Mouse (Mus musculus) brain, embryonic 14.5 days (tissue): ENCODE measurements at regions not wholly inside any gene's neighbourhood (a gene's known extent, or its start where the extent isn't known, plus 50 kb on each side); places are given as distances from the start of the nearest gene placed in this dataset.

Source experiments
- DNase-seq: peaks from one replicate; pipeline ENCODE4 v3.0.0-alpha.2; 2011; ENCODE audit warnings: low read depth
- CTCF ChIP-seq: fragments of 200-500 bp; IDR thresholded peaks from 2 replicates; pipeline ENCODE4 v1.5.1; 2012; ENCODE audit warnings: inconsistent platforms, mild to moderate bottlenecking, moderate library complexity, borderline replicate concordance; ENCODE audit not compliant: insufficient read depth, insufficient read length; ENCODE audit errors: extremely low read depth
- POLR2A ChIP-seq: fragments of 200-500 bp; IDR thresholded peaks from 2 replicates; pipeline ENCODE4 v1.6.1; 2012; ENCODE audit warnings: mild to moderate bottlenecking, inconsistent platforms, borderline replicate concordance; ENCODE audit not compliant: poor library complexity, insufficient read depth, insufficient read length, severe bottlenecking; ENCODE audit errors: extremely low read depth

- DNase-seq, result peak; percentile 44
- TF ChIP-seq POLR2A (no peak), CTCF (no peak)
Measured at GRCm38 (mm10) chr4:33716475-33717117, 207.8 kb upstream of the Cnr1 start.

- no peak for DNase-seq
- TF ChIP-seq CTCF, result no peak
- no peak for TF ChIP-seq POLR2A
Measured at GRCm38 (mm10) chr4:33720972-33721371, 203.4 kb upstream of the Cnr1 start.

- no peak for DNase-seq
- TF ChIP-seq POLR2A (no peak), CTCF (no peak)
Measured at GRCm38 (mm10) chr4:33721971-33722370, 202.4 kb upstream of the Cnr1 start.

- DNase-seq, result peak; percentile 67
Measured at GRCm38 (mm10) chr4:33731837-33732236, 192.6 kb upstream of the Cnr1 start.

GRCm38 (mm10) chr4:33734923-33735322 is 189.5 kb upstream of the Cnr1 start:
- TF ChIP-seq POLR2A, result no peak
- no peak for TF ChIP-seq CTCF
- DNase-seq, result peak; percentile 62

More at GRCm38 (mm10) chr4:33731837-33732236, 192.6 kb upstream of the Cnr1 start:
- no peak for TF ChIP-seq CTCF
- no peak for TF ChIP-seq POLR2A

GRCm38 (mm10) chr4:33735442-33735966 is 188.9 kb upstream of the Cnr1 start:
- DNase-seq, result peak; percentile 71
- TF ChIP-seq CTCF (no peak), POLR2A (no peak)

GRCm38 (mm10) chr4:33736061-33736701 is 188.2 kb upstream of the Cnr1 start:
- no peak for TF ChIP-seq POLR2A
- TF ChIP-seq CTCF, result no peak
- peak; percentile 90 for DNase-seq

GRCm38 (mm10) chr4:33737337-33737736 is 187.1 kb upstream of the Cnr1 start:
- TF ChIP-seq POLR2A, result no peak
- TF ChIP-seq CTCF, result no peak
- no peak for DNase-seq

GRCm38 (mm10) chr4:33737859-33738417 is 186.5 kb upstream of the Cnr1 start:
- TF ChIP-seq POLR2A (no peak), CTCF (no peak)
- peak; percentile 25 for DNase-seq

GRCm38 (mm10) chr4:33739211-33739904 is 185.0 kb upstream of the Cnr1 start:
- TF ChIP-seq POLR2A (no peak), CTCF (no peak)
- DNase-seq, result no peak

- DNase-seq, result no peak
- TF ChIP-seq POLR2A, result no peak
- TF ChIP-seq CTCF, result no peak
Measured at GRCm38 (mm10) chr4:33740982-33741381, 183.4 kb upstream of the Cnr1 start.
